Mouse (Mus musculus) forebrain, postnatal 0 days (tissue): ENCODE measurements around the gene R3hdm4. TPM values are rescaled to one million over a fixed set of nuclear protein-coding genes. Genes with fewer than 3 reads are reported as not detected.
A peak's percentile ranks its signal among the peaks of the same experiment; 100 is the strongest.

Source experiments
- ATAC-seq: fragments of 200-750 bp; cut with Nextera tagmentation; 2 replicates; pipeline ENCODE4 v1.8.0; 2017; ENCODE audit warnings: mild to moderate bottlenecking, moderate library complexity
- DNase-seq: peaks from one replicate; pipeline ENCODE4 v3.0.0-alpha.2; 2015
- H3K27ac ChIP-seq: fragments of 300-500 bp; sonication (generic); 2 replicates; pipeline ENCODE4 v1.5.1; 2014; ENCODE audit warnings: low read depth, mild to moderate bottlenecking, antibody characterized with exemption, low read length, moderate library complexity, mixed read lengths
- H3K27me3 ChIP-seq: fragments of 300-500 bp; sonication (generic); 2 replicates; pipeline ENCODE4 v1.6.1; 2014; ENCODE audit warnings: mild to moderate bottlenecking, low read length, mixed read lengths; ENCODE audit not compliant: insufficient read depth
- H3K36me3 ChIP-seq: fragments of 300-500 bp; sonication (generic); 2 replicates; pipeline ENCODE4 v1.6.1; 2014; ENCODE audit warnings: mild to moderate bottlenecking, moderate library complexity; ENCODE audit not compliant: insufficient read depth
- H3K4me1 ChIP-seq: fragments of 300-500 bp; sonication (generic); 2 replicates; pipeline ENCODE4 v1.6.1; 2014; ENCODE audit warnings: antibody characterized with exemption; ENCODE audit not compliant: insufficient read depth
- H3K4me2 ChIP-seq: fragments of 300-500 bp; sonication (generic); 2 replicates; pipeline ENCODE4 v1.6.1; 2014; ENCODE audit warnings: low read depth, mild to moderate bottlenecking, moderate library complexity
- H3K4me3 ChIP-seq: fragments of 300-500 bp; sonication (generic); 2 replicates; pipeline ENCODE4 v1.5.1; 2014; ENCODE audit warnings: low read depth, low read length, mixed read lengths
- H3K9ac ChIP-seq: fragments of 300-500 bp; sonication (generic); 2 replicates; pipeline ENCODE4 v1.6.1; 2014; ENCODE audit warnings: mild to moderate bottlenecking
- H3K9me3 ChIP-seq: fragments of 300-500 bp; sonication (generic); 2 replicates; pipeline ENCODE4 v1.6.1; 2016; ENCODE audit warnings: low read length
- CTCF ChIP-seq: sonication (generic); IDR thresholded peaks from 2 replicates; pipeline ENCODE4 v1.5.1; 2016; ENCODE audit warnings: antibody characterized with exemption, control low read depth, low read depth
- WGBS: fragments of 180-500 bp; shearing (Covaris S2); extraction: QIAGEN DNeasy Blood & Tissue Kit; methylation state at CpG from one replicate; pipeline ENCODE4 v1.1.7; 2014; 5-methylcytosine and 5-hydroxymethylcytosine counted together
- polyA plus RNA-seq: library from polyadenylated mRNA; unstranded; fragments of >200 nt; fragmentation: Nextera tagmentation; extraction: Ambion mirVana; gene quantifications from 2 replicates; pipeline ENCODE4 v1.2.1, GENCODE M21; 2015
- total RNA-seq: library from RNA; depleted of rRNA; stranded (reverse); fragments of >200 nt; gene quantifications from 2 replicates; pipeline ENCODE4 v1.2.3, GENCODE M21; 2014

R3hdm4 gene
- total and polyA plus RNA-seq, 2 experiments from 2014 or later = 129 to 333 TPM

DNA sequence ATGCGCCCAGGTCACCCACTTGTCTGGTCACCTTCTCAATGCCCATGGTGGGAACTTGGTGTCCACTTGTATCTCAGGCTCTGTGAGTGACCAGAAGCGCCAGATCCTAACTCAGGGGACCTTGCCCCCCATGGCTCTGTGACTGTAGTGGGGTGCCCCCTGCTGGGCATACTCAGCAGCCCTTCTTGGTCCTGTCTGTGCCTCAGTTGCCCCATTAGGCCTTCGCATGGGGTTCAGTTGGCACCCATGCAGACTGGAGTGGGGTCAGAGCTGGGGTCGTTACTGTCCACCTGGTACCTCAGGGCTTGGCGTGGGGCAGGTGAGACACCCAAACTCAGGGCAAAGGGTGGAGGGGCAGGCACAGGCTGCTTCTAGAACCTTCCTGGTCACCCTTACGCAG is 32.9 kb upstream of the R3hdm4 start:
- WGBS = 91% methylated on average over 6 of the region's 6 CpGs
- Histone ChIP-seq H3K9me3 (no peaks in the 10 kb centered on the region), H3K4me1 (no peaks in the 10 kb centered on the region), H3K27me3 (no peaks in the 10 kb centered on the region), H3K27ac (no peak overlapping the region), H3K4me2 (no peak overlapping the region), H3K4me3 (no peak overlapping the region), H3K9ac (no peak overlapping the region), H3K36me3 (peaks cover 22% of the 10 kb centered on the region)
- DNase-seq (no peak), ATAC-seq (no peak)
- peak; percentile 63 for TF ChIP-seq CTCF

DNA sequence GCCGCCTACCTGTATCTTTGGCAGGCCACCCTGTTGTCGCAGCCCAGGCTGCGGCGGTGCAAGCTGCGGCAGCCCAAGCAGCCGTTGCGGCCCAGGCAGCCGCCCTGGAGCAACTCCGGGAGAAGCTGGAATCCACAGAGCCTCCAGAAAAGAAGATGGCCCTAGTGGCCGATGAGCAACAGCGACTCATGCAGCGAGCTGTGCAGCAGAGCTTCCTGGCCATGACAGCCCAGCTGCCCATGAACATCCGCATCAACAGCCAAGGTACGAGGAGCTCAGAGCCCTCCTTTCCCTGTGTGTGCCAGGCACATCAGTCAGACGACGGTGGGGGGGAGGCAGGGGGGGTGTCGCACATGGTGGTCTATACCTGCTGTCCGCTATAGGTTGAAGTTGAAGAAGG is 29.7 kb upstream of the R3hdm4 start:
- Histone ChIP-seq H3K27ac (no peak overlapping the region), H3K9me3 (no peaks in the 10 kb centered on the region), H3K4me2 (no peak overlapping the region), H3K4me1 (no peaks in the 10 kb centered on the region), H3K27me3 (no peaks in the 10 kb centered on the region), H3K36me3 (peaks cover 22% of the 10 kb centered on the region), H3K4me3 (no peak overlapping the region), H3K9ac (no peak overlapping the region)
- WGBS = 83% methylated on average over 18 of the region's 18 CpGs
- no peak for ATAC-seq
- no peak for DNase-seq
- TF ChIP-seq CTCF = no peak

DNA sequence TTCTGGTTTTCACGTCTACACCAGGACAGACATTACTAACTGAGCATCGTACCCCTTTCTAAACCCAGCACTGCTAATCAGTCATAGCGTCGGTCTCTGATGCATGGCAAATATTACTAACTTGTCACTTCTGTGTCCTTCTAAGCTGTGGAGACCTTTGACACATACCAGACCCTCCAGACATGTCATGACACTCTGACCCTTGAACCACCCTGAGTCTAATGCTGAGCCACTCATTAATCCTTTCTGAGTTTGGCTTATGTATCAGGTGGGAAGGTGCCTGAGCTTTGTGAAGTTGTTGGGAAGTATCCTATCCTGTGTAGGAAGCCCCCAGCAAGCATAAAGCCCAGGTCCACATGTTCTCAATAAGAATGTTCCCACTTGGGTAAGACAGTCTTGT is 28.9 kb upstream of the R3hdm4 start:
- ATAC-seq (no peak), DNase-seq (no peak)
- no peak for TF ChIP-seq CTCF
- Histone ChIP-seq H3K9me3 (no peaks in the 10 kb centered on the region), H3K4me2 (no peak overlapping the region), H3K27ac (no peak overlapping the region), H3K36me3 (peaks cover 22% of the 10 kb centered on the region), H3K27me3 (no peaks in the 10 kb centered on the region), H3K9ac (no peak overlapping the region), H3K4me3 (no peak overlapping the region), H3K4me1 (no peaks in the 10 kb centered on the region)
- 90% methylated on average over 4 of the region's 4 CpGs for WGBS

DNA sequence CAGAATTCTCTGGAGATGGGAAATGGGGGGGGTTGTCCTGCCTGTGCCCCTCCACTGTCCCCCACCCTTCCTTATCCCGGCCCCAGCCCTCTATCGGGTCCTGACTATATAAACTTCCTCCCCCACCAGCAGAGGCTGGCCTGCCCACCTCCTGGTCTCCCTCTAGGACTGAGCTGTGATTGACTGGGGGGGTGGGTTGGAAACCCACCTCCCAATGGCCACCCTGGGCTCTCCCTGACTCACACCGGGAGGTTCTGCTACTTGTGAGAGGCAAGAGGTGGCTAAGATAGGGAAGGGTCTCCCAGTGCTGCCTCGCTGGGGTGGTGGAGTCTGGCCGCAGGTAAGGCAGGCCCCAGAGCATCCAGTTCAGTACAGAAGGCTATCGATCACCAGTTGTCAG is 26.5 kb upstream of the R3hdm4 start:
- Histone ChIP-seq H3K36me3 (peaks cover 19% of the 10 kb centered on the region), H3K27me3 (no peaks in the 10 kb centered on the region), H3K4me3 (no peak overlapping the region), H3K4me1 (no peaks in the 10 kb centered on the region), H3K4me2 (no peak overlapping the region), H3K9me3 (no peaks in the 10 kb centered on the region), H3K9ac (no peak overlapping the region), H3K27ac (no peak overlapping the region)
- DNase-seq (no peak), ATAC-seq (no peak)
- TF ChIP-seq CTCF = no peak
- 83% methylated on average over 6 of the region's 6 CpGs for WGBS

DNA sequence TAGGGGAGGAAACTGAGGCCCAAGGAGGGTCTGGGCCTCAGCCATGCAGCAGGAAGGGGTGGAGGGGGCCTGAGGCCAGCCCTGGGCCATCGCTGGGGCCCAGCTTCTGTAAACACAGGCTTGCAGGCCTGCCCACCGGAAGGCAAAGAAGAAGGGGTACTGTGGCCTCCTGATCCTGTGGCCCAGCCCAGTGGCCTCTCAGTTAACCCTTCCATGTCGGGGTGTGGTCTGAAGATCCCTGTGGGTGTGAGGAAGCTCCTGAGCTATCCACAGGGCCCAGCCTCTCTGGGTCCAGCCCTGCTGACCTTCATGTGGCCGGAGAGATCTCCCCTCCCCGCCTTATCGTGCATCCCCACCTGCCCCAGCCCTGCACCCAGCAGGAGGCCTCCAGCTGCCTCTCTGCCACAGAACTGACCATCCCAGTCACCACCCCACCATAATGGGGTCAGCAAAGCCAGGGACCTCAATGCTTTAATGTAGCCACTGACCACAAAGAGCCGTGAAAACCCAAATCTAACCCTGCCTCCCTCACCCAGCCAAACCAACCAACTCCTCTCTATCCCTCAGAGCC is 25.8 kb upstream of the R3hdm4 start:
- no peak for TF ChIP-seq CTCF
- H3K4me3 ChIP-seq = no peak overlapping the region
- no peak overlapping the region for H3K27ac ChIP-seq
- peaks cover 19% of the 10 kb centered on the region for H3K36me3 ChIP-seq
- H3K9me3 ChIP-seq = no peaks in the 10 kb centered on the region
- 34% methylated on average over 7 of the region's 7 CpGs for WGBS
- H3K9ac ChIP-seq = no peak overlapping the region
- no peaks in the 10 kb centered on the region for H3K27me3 ChIP-seq
- no peak overlapping the region for H3K4me2 ChIP-seq
- H3K4me1 ChIP-seq = no peaks in the 10 kb centered on the region
- ATAC-seq (no peak), DNase-seq (no peak)

DNA sequence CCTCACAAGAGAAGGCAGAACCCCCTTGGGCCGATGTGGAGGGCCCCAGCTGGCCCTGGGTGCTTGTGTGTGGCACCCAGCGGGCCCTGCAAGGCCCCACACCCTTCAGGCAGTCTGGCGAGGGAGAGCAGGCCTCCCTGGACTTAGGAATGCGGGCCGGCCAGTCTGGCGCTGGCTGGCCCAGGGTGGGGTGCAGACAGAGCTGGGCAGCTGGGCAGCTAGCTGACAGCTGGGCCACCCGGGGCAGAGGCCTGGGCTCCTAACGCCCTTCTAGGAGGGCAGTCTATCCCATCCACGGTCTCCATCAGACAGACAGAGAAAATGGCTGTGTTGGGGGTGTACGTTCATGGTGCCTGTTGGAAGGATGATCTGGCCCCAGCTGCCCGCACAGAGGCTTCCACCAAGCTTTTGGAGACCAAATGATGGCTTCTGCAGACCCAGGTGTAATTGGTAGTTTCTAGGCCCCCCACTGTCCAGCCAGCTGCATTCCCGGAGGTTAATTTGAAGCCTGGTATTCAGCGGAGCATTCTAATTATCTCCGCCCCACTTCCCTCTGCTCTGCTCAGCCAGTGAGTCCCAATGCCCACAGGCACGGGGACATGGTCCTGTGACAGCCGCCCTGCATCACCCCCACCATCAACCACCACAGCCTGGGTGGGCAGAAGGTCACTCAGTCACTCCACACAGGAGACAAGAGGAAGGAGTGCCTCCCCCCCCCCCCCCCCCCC is 24.7 kb upstream of the R3hdm4 start:
- 19% methylated on average over 16 of the region's 16 CpGs for WGBS
- DNase-seq = no peak
- ATAC-seq = 0 out of 2 replicates have a peak, but pooled peaks have one; percentile 32

DNA sequence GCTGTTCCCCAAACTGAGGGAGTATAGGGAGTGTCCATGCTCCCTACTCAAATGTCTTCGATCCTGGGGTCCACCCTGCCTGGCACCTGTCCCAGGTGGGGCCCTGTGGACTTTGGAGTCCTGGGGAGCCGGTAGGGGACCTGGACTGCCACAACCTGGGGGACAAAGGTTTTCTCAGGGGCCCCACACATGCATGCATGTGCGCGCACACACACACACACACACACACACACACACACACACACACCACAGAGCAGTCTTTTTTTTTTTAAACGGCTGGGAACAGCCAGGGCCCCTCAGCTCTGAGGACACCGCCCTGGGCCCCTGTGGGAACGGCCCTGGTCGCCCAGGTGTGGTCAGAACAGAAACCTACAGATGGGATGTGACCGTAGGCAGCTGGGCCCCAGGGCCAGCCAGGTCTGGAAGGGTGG is 22.5 kb upstream of the R3hdm4 start:
- H3K4me3 ChIP-seq = no peak overlapping the region
- WGBS = 82% methylated on average over 9 of the region's 9 CpGs

More for the DNA sequence above, 24.7 kb upstream of the R3hdm4 start:
- H3K4me1 ChIP-seq = no peaks in the 10 kb centered on the region
- H3K27me3 ChIP-seq = no peaks in the 10 kb centered on the region
- no peaks in the 10 kb centered on the region for H3K9me3 ChIP-seq
- no peak overlapping the region for H3K4me2 ChIP-seq
- H3K36me3 ChIP-seq = peaks cover 11% of the 10 kb centered on the region; the same call in 1 of the 2 replicates
- TF ChIP-seq CTCF = no peak
- H3K4me3 ChIP-seq = no peak overlapping the region
- no peak overlapping the region for H3K9ac ChIP-seq
- no peak overlapping the region for H3K27ac ChIP-seq

More for the DNA sequence above, 22.5 kb upstream of the R3hdm4 start:
- no peak overlapping the region for H3K27ac ChIP-seq
- no peaks in the 10 kb centered on the region for H3K9me3 ChIP-seq
- ATAC-seq = no peak
- H3K27me3 ChIP-seq = no peaks in the 10 kb centered on the region
- H3K4me1 ChIP-seq = no peaks in the 10 kb centered on the region
- TF ChIP-seq CTCF = no peak
- H3K36me3 ChIP-seq = no peaks in the 10 kb centered on the region
- no peak overlapping the region for H3K4me2 ChIP-seq
- no peak for DNase-seq
- H3K9ac ChIP-seq = no peak overlapping the region
